Mouse (Mus musculus) limb, embryonic 12.5 days (tissue): ENCODE measurements around the gene Itih4. TPM values are rescaled to one million over a fixed set of nuclear protein-coding genes. Genes with fewer than 3 reads are reported as not detected.

Source experiments
- ATAC-seq: fragments of 200-750 bp; cut with Nextera tagmentation; 2 replicates; pipeline ENCODE4 v1.8.0; 2017; ENCODE audit warnings: low read depth, moderate TSS enrichment; ENCODE audit not compliant: insufficient number of reproducible peaks, insufficient read depth, low FRiP score, low TSS enrichment
- H3K27ac ChIP-seq: fragments of 300-500 bp; sonication (generic); 2 replicates; pipeline ENCODE4 v1.5.1; 2016; ENCODE audit warnings: mild to moderate bottlenecking, moderate library complexity
- H3K27me3 ChIP-seq: fragments of 300-500 bp; sonication (generic); 2 replicates; pipeline ENCODE4 v1.6.1; 2016; ENCODE audit warnings: mild to moderate bottlenecking, moderate library complexity
- H3K36me3 ChIP-seq: fragments of 300-500 bp; sonication (generic); 2 replicates; pipeline ENCODE4 v1.6.1; 2016; ENCODE audit warnings: mild to moderate bottlenecking, moderate library complexity
- H3K4me1 ChIP-seq: fragments of 300-500 bp; sonication (generic); replicated peaks from 2 replicates; pipeline ENCODE4 v1.6.1; 2016
- H3K4me2 ChIP-seq: fragments of 300-500 bp; sonication (generic); 2 replicates; pipeline ENCODE4 v1.6.1; 2016; ENCODE audit warnings: mild to moderate bottlenecking, moderate library complexity
- H3K4me3 ChIP-seq: fragments of 300-500 bp; sonication (generic); replicated peaks from 2 replicates; pipeline ENCODE4 v1.5.1; 2016; ENCODE audit warnings: mild to moderate bottlenecking
- H3K9ac ChIP-seq: fragments of 300-500 bp; sonication (generic); replicated peaks from 2 replicates; pipeline ENCODE4 v1.6.1; 2016; ENCODE audit warnings: mild to moderate bottlenecking, moderate library complexity
- H3K9me3 ChIP-seq: fragments of 300-500 bp; sonication (generic); 2 replicates; pipeline ENCODE4 v1.6.1; 2016; ENCODE audit warnings: mild to moderate bottlenecking, moderate library complexity
- WGBS: fragments of 180-500 bp; shearing (Covaris S2); methylation state at CpG from one replicate; pipeline ENCODE4 v1.1.7; 2016; 5-methylcytosine and 5-hydroxymethylcytosine counted together
- polyA plus RNA-seq: library from polyadenylated mRNA; unstranded; fragments of >200 nt; fragmentation: Nextera tagmentation; extraction: Ambion mirVana; gene quantifications from 2 replicates; pipeline ENCODE4 v1.2.1, GENCODE M21; 2016

The Itih4 gene
- polyA plus RNA-seq, 1 experiment from 2014 or later, result 0.10 TPM

- 0 out of 2 replicates have a peak, but pooled peaks cover 4% of the 10 kb centered on the region for H3K4me1 ChIP-seq
- no peak overlapping the region for H3K4me2 ChIP-seq
- no peak for ATAC-seq
- 57% methylated on average over 9 of the region's 9 CpGs for WGBS
- H3K36me3 ChIP-seq, result peaks cover 23% of the 10 kb centered on the region
- no peaks in the 10 kb centered on the region for H3K27me3 ChIP-seq
- no peaks in the 10 kb centered on the region for H3K9me3 ChIP-seq
- no peak overlapping the region for H3K4me3 ChIP-seq
- no peak overlapping the region for H3K9ac ChIP-seq
- H3K27ac ChIP-seq, result 0 out of 2 replicates have a peak overlapping the region, but pooled peaks have one; percentile 32
Measured at GRCm38 (mm10) chr14:30879794-30880193, 6.5 kb upstream of the Itih4 start.

DNA sequence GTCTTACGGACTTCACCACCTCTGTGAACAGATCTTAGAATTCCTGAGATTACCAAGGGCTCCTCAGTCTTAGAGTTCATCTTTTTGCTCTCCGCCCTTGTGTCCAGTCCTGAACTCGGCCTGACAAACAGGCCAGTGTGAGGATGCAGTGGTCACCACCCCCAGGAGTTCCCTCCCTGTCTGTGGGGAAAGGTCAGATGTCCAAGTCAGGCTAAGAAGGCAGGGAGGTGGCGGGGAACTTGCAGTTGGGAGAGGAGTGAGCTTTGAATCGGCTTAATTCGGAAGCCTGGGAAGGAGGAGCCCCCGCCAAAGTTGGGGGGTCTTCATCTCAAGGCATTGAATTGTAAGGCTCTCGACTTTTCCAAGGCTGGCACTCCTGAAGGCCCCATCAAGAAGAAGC is 6.0 kb upstream of the Itih4 start:
- Histone ChIP-seq H3K4me3 (no peak overlapping the region), H3K36me3 (peaks cover 21% of the 10 kb centered on the region), H3K27ac (no peak overlapping the region), H3K27me3 (no peaks in the 10 kb centered on the region), H3K9ac (no peak overlapping the region), H3K4me2 (no peak overlapping the region), H3K4me1 (0 out of 2 replicates have a peak, but pooled peaks cover 4% of the 10 kb centered on the region), H3K9me3 (no peaks in the 10 kb centered on the region)
- 72% methylated on average over 8 of the region's 8 CpGs for WGBS
- no peak for ATAC-seq

GRCm38 (mm10) chr14:30880811-30881717 is 5.2 kb upstream of the Itih4 start:
- Histone ChIP-seq H3K27me3 (no peaks in the 10 kb centered on the region), H3K4me2 (no peak overlapping the region), H3K27ac (no peak overlapping the region), H3K4me1 (0 out of 2 replicates have a peak, but pooled peaks cover 4% of the 10 kb centered on the region), H3K9me3 (no peaks in the 10 kb centered on the region), H3K9ac (no peak overlapping the region), H3K4me3 (no peak overlapping the region), H3K36me3 (peaks cover 13% of the 10 kb centered on the region)
- 81% methylated on average over 17 of the region's 17 CpGs for WGBS
- no peak for ATAC-seq

DNA sequence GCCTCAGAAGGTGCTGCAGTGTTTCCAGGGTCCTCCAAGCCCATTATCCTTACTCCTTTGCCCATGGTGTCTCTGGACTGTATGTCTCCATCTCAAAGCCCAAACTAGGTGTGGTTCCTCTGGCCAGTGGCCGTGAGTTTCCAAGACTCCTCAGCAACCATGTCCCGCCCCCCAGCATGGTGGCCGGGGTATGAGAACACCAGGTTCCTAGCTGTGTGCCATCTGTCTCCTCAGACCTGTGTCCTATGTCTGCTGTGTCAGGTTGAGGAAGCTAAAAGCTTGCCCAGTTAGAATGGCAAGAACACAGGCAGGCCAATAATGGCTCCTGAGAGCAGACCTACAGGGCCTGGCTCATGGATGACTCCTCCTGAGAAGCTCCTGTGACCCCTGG is 4.6 kb upstream of the Itih4 start:
- peaks cover 7% of the 10 kb centered on the region; the same call in 1 of the 2 replicates for H3K36me3 ChIP-seq

DNA sequence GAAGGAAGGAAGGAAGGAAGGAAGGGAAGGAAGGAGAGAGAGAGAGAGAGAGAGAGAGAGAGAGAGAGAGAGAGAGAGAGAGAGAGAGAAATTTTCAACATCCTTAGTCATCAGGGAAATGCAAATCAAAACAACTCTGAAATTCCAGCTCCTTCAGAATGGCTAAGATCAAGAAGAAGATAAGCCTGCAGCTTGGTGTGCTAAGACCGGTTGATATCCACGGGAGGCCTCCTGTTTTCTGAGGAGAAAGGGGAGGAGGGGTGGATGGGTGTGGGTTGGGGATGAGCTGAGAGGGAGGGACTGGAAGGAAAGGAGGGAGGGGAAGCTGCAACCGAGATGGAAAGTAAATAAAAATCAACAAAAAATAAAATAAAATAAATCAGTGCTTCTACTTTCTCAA is 978 bp upstream of the Itih4 start:
- Histone ChIP-seq H3K4me2 (no peak overlapping the region), H3K36me3 (no peaks in the 10 kb centered on the region), H3K4me1 (peaks cover 8% of the 10 kb centered on the region), H3K9ac (no peak overlapping the region), H3K27ac (no peak overlapping the region), H3K9me3 (no peaks in the 10 kb centered on the region), H3K4me3 (no peak overlapping the region), H3K27me3 (no peaks in the 10 kb centered on the region)
- WGBS, result 20% methylated on average over 3 of the region's 3 CpGs
- no peak for ATAC-seq

More for the DNA sequence above, 4.6 kb upstream of the Itih4 start:
- Histone ChIP-seq H3K9ac (no peak overlapping the region), H3K4me1 (0 out of 2 replicates have a peak, but pooled peaks cover 4% of the 10 kb centered on the region), H3K4me2 (no peak overlapping the region), H3K9me3 (no peaks in the 10 kb centered on the region), H3K27ac (no peak overlapping the region), H3K27me3 (no peaks in the 10 kb centered on the region), H3K4me3 (no peak overlapping the region)
- 95% methylated on average over 3 of the region's 3 CpGs for WGBS
- ATAC-seq, result no peak

DNA sequence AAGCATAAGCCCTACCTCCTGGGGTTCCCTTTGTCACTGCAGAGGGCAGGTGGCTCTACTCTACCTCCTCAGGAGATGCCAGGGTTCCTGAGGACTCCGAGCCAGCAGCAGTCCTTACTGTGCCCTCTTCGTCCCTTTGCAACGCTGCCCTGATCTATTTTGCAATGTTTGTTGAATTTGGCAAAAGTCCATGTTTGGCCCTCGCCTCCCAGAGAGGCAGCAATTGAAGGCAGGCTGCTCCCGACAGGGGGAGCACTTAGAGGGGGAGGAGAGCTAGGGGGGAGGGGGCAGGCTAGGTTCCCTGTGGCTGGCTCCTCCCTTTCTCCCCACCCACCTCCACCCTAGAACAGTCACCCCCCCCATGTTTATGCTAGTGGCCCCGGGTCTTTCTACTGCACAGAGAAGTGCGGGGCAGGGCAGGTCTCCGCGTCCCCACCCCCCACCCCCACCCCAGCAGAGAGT is 2.0 kb downstream of the Itih4 start:
- no peak overlapping the region for H3K4me3 ChIP-seq
- no peaks in the 10 kb centered on the region for H3K9me3 ChIP-seq
- no peak overlapping the region for H3K9ac ChIP-seq
- peaks cover 8% of the 10 kb centered on the region for H3K4me1 ChIP-seq
- WGBS, result 14% methylated on average over 9 of the region's 9 CpGs
- no peak for ATAC-seq
- 0 out of 2 replicates have a peak overlapping the region, but pooled peaks have one; percentile 27 for H3K4me2 ChIP-seq
- no peaks in the 10 kb centered on the region for H3K36me3 ChIP-seq
- H3K27me3 ChIP-seq, result no peaks in the 10 kb centered on the region
- H3K27ac ChIP-seq, result no peak overlapping the region

- Histone ChIP-seq H3K4me1 (no peaks in the 10 kb centered on the region), H3K9ac (no peak overlapping the region), H3K36me3 (no peaks in the 10 kb centered on the region), H3K9me3 (0 out of 2 replicates have a peak, but pooled peaks cover 6% of the 10 kb centered on the region), H3K4me3 (no peak overlapping the region), H3K27me3 (no peaks in the 10 kb centered on the region), H3K4me2 (no peak overlapping the region), H3K27ac (no peak overlapping the region)
- 74% methylated on average over 3 of the region's 3 CpGs for WGBS
- ATAC-seq, result no peak
Measured at GRCm38 (mm10) chr14:30899972-30900371, 13.7 kb downstream of the Itih4 start.

DNA sequence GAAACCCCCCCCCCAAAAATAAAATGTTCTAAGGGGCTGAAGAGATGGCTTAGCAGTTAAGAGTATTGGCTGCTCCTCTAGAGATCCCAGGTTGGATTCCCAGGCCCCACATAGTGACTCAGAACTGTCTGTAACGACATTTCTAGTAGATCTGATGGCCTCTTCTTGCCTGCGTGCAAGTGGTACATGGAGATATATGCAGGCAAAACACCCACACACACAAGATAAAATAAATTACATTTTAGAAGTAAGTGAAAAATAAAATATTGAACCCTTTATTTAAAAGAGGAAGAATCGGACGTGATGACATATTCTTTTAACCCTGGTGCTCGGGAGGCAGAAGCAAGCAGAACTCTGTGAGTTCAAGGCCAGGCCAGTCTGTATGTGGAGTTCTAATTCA is 16.4 kb downstream of the Itih4 start:
- Histone ChIP-seq H3K4me3 (no peak overlapping the region), H3K36me3 (no peaks in the 10 kb centered on the region), H3K9ac (no peak overlapping the region), H3K27me3 (no peaks in the 10 kb centered on the region), H3K4me1 (no peaks in the 10 kb centered on the region), H3K9me3 (0 out of 2 replicates have a peak, but pooled peaks cover 6% of the 10 kb centered on the region), H3K4me2 (no peak overlapping the region), H3K27ac (no peak overlapping the region)
- WGBS, result 88% methylated on average over 5 of the region's 5 CpGs
- no peak for ATAC-seq

- no peak overlapping the region for H3K27ac ChIP-seq
- no peaks in the 10 kb centered on the region for H3K27me3 ChIP-seq
- no peak overlapping the region for H3K9ac ChIP-seq
- no peak overlapping the region for H3K4me3 ChIP-seq
- ATAC-seq, result no peak
- WGBS, result 58% methylated on average over 2 of the region's 3 CpGs
- no peaks in the 10 kb centered on the region for H3K4me1 ChIP-seq
- no peaks in the 10 kb centered on the region for H3K36me3 ChIP-seq
- no peak overlapping the region for H3K4me2 ChIP-seq
- 0 out of 2 replicates have a peak, but pooled peaks cover 6% of the 10 kb centered on the region for H3K9me3 ChIP-seq
Measured at GRCm38 (mm10) chr14:30903036-30903435, 16.8 kb downstream of the Itih4 start.

DNA sequence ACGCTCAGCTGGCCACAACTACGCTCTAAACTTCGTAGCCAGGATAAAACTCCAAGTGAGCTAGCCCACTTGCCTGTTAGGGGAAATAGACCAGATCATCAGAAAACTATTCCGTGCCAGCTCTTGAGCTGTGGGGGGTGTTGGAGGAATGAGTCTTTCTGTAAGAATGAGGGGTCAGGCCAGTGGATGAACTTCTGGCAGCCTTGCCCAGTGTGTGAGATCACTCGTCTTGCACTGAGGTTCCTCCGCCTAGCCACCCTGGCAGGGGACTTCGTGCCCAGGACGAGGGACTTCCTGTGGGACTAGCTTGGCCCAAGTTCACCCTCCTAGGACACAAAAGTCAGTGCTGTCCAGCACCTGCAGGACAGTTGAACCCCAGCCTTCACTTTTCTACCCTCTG is 18.0 kb downstream of the Itih4 start:
- H3K4me2 ChIP-seq, result no peak overlapping the region
- 82% methylated on average over 8 of the region's 8 CpGs for WGBS

DNA sequence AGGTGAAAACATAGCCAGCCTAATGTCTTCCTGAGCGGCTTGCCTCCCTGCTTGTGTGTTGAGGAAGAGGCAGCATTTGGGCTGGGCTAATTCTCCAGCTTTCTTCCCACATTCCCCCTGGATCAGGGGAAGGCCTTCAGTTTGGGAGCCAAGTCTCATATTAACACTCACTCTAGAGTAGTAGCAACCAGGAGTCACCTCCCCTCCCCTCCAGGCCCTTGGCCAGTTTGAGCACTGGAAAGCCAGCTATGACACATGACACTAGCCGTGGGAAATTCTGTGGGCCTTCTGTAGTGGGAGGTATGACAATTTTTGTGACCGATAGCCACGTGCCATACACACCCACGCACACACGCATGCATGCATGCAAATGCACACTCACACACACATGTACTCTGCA is 19.7 kb downstream of the Itih4 start:
- Histone ChIP-seq H3K4me3 (no peak overlapping the region), H3K27ac (no peak overlapping the region), H3K9me3 (no peaks in the 10 kb centered on the region), H3K4me2 (no peak overlapping the region), H3K36me3 (no peaks in the 10 kb centered on the region), H3K4me1 (no peaks in the 10 kb centered on the region), H3K27me3 (no peaks in the 10 kb centered on the region), H3K9ac (no peak overlapping the region)
- 90% methylated on average over 6 of the region's 6 CpGs for WGBS
- no peak for ATAC-seq

More for the DNA sequence above, 18.0 kb downstream of the Itih4 start:
- Histone ChIP-seq H3K9me3 (0 out of 2 replicates have a peak, but pooled peaks cover 6% of the 10 kb centered on the region), H3K9ac (no peak overlapping the region), H3K36me3 (no peaks in the 10 kb centered on the region), H3K4me3 (no peak overlapping the region), H3K4me1 (no peaks in the 10 kb centered on the region), H3K27me3 (no peaks in the 10 kb centered on the region), H3K27ac (no peak overlapping the region)
- ATAC-seq, result no peak
